ENCODE assay signal across 25 mouse cellular contexts in the genomic region with DNA sequence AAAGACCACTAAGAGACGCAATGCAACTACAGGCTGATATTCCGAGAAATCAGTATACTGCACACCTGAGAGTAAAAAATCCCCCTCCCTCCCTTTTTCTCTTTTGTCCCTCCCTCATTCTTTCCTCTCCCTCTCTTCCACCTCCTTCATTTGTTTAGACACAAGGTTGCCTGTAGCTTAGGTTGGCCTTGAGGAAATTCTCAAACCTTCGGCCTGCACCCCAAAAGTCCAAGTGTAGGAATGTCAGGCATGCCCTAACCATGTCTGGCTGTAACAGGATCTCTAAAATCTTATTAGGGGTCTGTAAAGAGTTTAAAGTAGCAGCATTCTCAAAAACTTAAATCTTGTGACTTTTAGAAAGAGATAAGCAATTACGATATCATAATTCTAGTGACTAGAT. TPM values are rescaled to one million over a fixed set of nuclear protein-coding genes. Genes with fewer than 3 reads are reported as not detected.
DNase-seq lines count a peak whose midpoint lies in the region; ATAC-seq lines count a peak whose summit lies in the region.
"Had no signal": no experiment of that assay in that cellular context is flagged by ENCODE, and none has a peak within 500 bp of the region (broad histone marks: within the 10 kb centered on the region; RNA-seq: fewer than 3 reads in every experiment).

No protein-coding gene starts in this region.

- ATAC-seq in intestine, embryonic 14.5 days (replicated peaks; ENCODE audit: low FRiP score, low TSS enrichment, low read depth): no peak
- no peak for ATAC-seq in intestine, embryonic 15.5 days
- ATAC-seq: activated CD4-positive, CD25-positive, alpha-beta regulatory T cell, adult 4 months; CD4-positive, CD25-positive, alpha-beta regulatory T cell, adult 4 months; Patski had no signal

- no peak overlapping the region for H3K4me3 ChIP-seq in intestine, embryonic 14.5 days (ENCODE audit: low read depth, low read length)
- no peak overlapping the region for H3K4me3 ChIP-seq in intestine, embryonic 15.5 days (replicated peaks)

- H3K27ac ChIP-seq in intestine, embryonic 14.5 days (ENCODE audit: low read depth): no peak overlapping the region
- no peak overlapping the region for H3K27ac ChIP-seq in intestine, embryonic 15.5 days

- peak; percentile 33 for DNase-seq in intestine, embryonic 14.5 days (ENCODE audit: low spot score)
- peak; percentile 20 for DNase-seq in ES-CJ7 (ENCODE audit: low read depth, low spot score)
- peak; percentile 67 for DNase-seq in R1 (ENCODE audit: low read depth, low spot score)
- peak; percentile 60 for DNase-seq in ZHBTc4 (ENCODE audit: low read depth, low spot score)
- DNase-seq in kidney, postnatal 25 days: no peak
- DNase-seq in heart, adult 8-10 months (ENCODE audit: low spot score): no peak
- DNase-seq in cerebellum, postnatal 25 days: no peak
- DNase-seq: adrenal gland, adult 2 months; adrenal gland, adult 8-10 months; adrenal gland, postnatal 10 days; adrenal gland, postnatal 14 days; adrenal gland, postnatal 25 days; adrenal gland, postnatal 36 days; B cell, adult 2 months; cerebellum, adult 11 months; cerebellum, adult 11-12 months; cerebellum, adult 18-20 months; cerebellum, adult 2 months; cerebellum, adult 8-10 months had no signal

- H3K4me2 ChIP-seq in intestine, embryonic 14.5 days (ENCODE audit: low read length): no peak overlapping the region
- no peak overlapping the region for H3K4me2 ChIP-seq in intestine, embryonic 15.5 days (replicated peaks)

- H3K27me3 ChIP-seq in intestine, embryonic 14.5 days (replicated peaks; ENCODE audit: control insufficient read depth, insufficient read depth, low read length): no peaks in the 10 kb centered on the region
- H3K27me3 ChIP-seq in intestine, embryonic 15.5 days (replicated peaks): no peaks in the 10 kb centered on the region
- H3K27me3 ChIP-seq: CH12.LX, Patski had no signal

- no peaks in the 10 kb centered on the region for H3K36me3 ChIP-seq in intestine, embryonic 14.5 days (ENCODE audit: control insufficient read depth, insufficient read depth, low read length)
- H3K36me3 ChIP-seq in intestine, embryonic 15.5 days: no peaks in the 10 kb centered on the region

- 88% methylated on average over 4 of the region's 4 CpGs for WGBS in intestine, embryonic 14.5 days
- 87% methylated on average over 4 of the region's 4 CpGs for WGBS in intestine, embryonic 15.5 days

- no peaks in the 10 kb centered on the region; the same call in 1 of the 2 replicates for H3K4me1 ChIP-seq in intestine, embryonic 14.5 days (replicated peaks; ENCODE audit: control insufficient read depth, insufficient read depth, low read length)
- no peaks in the 10 kb centered on the region; the same call in 1 of the 2 replicates for H3K4me1 ChIP-seq in intestine, embryonic 15.5 days (replicated peaks)

- H3K9ac ChIP-seq in intestine, embryonic 14.5 days (ENCODE audit: low read length): no peak overlapping the region
- H3K9ac ChIP-seq in intestine, embryonic 15.5 days: no peak overlapping the region

- H3K9me3 ChIP-seq in intestine, embryonic 14.5 days (ENCODE audit: control insufficient read depth, low read length): no peaks in the 10 kb centered on the region
- H3K9me3 ChIP-seq in intestine, embryonic 15.5 days: no peaks in the 10 kb centered on the region
- H3K9me3 ChIP-seq: G1E had no signal

RNA-seq across cellular contexts. Expression of a gene that starts 10.4 kb away (rescaled TPM):
- 98.7 and 100 TPM in 2 replicates for polyA plus RNA-seq in intestine, embryonic 14.5 days (2014; fragmentation: Nextera tagmentation; extraction: Ambion mirVana)
- 90.0 and 95.1 TPM in 2 replicates for polyA plus RNA-seq in intestine, embryonic 15.5 days (2015; fragmentation: Nextera tagmentation; extraction: Ambion mirVana)
- 10 to 100 TPM; 13.4 to 18.3 (median 15.2) TPM for total RNA-seq in heart, adult 8-10 months (2022)

Comparison
In these comparisons a context has a peak if more than half of its experiments do, and no peak if none do; other contexts are left out.
1. DNase-seq: peak in intestine, embryonic 14.5 days (single experiment), ES-CJ7 (single experiment), R1 (single experiment) and ZHBTc4 (single experiment); none in kidney, postnatal 25 days (0 of 2), heart, adult 8-10 months (single experiment) and cerebellum, postnatal 25 days (0 of 2).